Mouse (Mus musculus) embryonic facial prominence, embryonic 14.5 days (tissue): ENCODE data around the gene Robo3. TPM values are rescaled to one million over a fixed set of nuclear protein-coding genes. Genes with fewer than 3 reads are reported as not detected.

Experiments
- ATAC-seq: fragments of 200-750 bp; cut with Nextera tagmentation; 2 replicates; pipeline ENCODE4 v1.8.0; 2017; ENCODE audit warnings: low read depth, moderate number of reproducible peaks, moderate TSS enrichment
- DNase-seq: peaks from one replicate; pipeline ENCODE4 v3.0.0-alpha.2; 2015; ENCODE audit warnings: low spot score
- H3K27ac ChIP-seq: fragments of 300-500 bp; sonication (generic); replicated peaks from 2 replicates; pipeline ENCODE4 v1.5.1; 2014; ENCODE audit warnings: low read depth, mild to moderate bottlenecking, low read length, moderate library complexity
- H3K27me3 ChIP-seq: fragments of 300-500 bp; sonication (generic); replicated peaks from 2 replicates; pipeline ENCODE4 v1.6.1; 2014; ENCODE audit warnings: low read length; ENCODE audit not compliant: control insufficient read depth, insufficient read depth
- H3K36me3 ChIP-seq: fragments of 300-500 bp; sonication (generic); 2 replicates; pipeline ENCODE4 v1.6.1; 2014; ENCODE audit warnings: low read length, mixed read lengths; ENCODE audit not compliant: control insufficient read depth, insufficient read depth
- H3K4me1 ChIP-seq: fragments of 300-500 bp; sonication (generic); 2 replicates; pipeline ENCODE4 v1.6.1; 2014; ENCODE audit warnings: antibody characterized with exemption, low read length; ENCODE audit not compliant: control insufficient read depth, insufficient read depth
- H3K4me2 ChIP-seq: fragments of 300-500 bp; sonication (generic); 2 replicates; pipeline ENCODE4 v1.6.1; 2014; ENCODE audit warnings: low read depth, mild to moderate bottlenecking, low read length, moderate library complexity, mixed read lengths
- H3K4me3 ChIP-seq: fragments of 300-500 bp; sonication (generic); 2 replicates; pipeline ENCODE4 v1.5.1; 2014; ENCODE audit warnings: low read depth, mild to moderate bottlenecking, low read length
- H3K9ac ChIP-seq: fragments of 300-500 bp; sonication (generic); 2 replicates; pipeline ENCODE4 v1.6.1; 2014; ENCODE audit warnings: low read depth, mild to moderate bottlenecking, low read length, moderate library complexity, mixed read lengths
- H3K9me3 ChIP-seq: fragments of 300-500 bp; sonication (generic); 2 replicates; pipeline ENCODE4 v1.6.1; 2016; ENCODE audit warnings: low read length; ENCODE audit not compliant: control insufficient read depth
- WGBS: fragments of 180-500 bp; shearing (Covaris S2); extraction: QIAGEN DNeasy Blood & Tissue Kit; methylation state at CpG from one replicate; pipeline ENCODE4 v1.1.7; 2014; 5-methylcytosine and 5-hydroxymethylcytosine counted together
- polyA plus RNA-seq: library from polyadenylated mRNA; unstranded; fragments of >200 nt; fragmentation: Nextera tagmentation; extraction: Ambion mirVana; gene quantifications from 2 replicates; pipeline ENCODE4 v1.2.1, GENCODE M21; 2014

Gene Robo3
- polyA plus RNA-seq, 1 experiment from 2014 or later: 0.15 TPM

GRCm38 (mm10) chr9:37418791-37419190 is 14.3 kb downstream of the Robo3 start:
- whole genome bisulfite sequencing: 75% methylated on average over 4 of the region's 4 CpGs
- Histone ChIP-seq H3K4me3 (no peak overlapping the region), H3K36me3 (no peaks in the 10 kb centered on the region), H3K4me1 (peaks cover 7% of the 10 kb centered on the region; the same call in 1 of the 2 replicates), H3K9me3 (no peaks in the 10 kb centered on the region), H3K27me3 (0 out of 2 replicates have a peak, but pooled peaks cover 10% of the 10 kb centered on the region), H3K27ac (no peak overlapping the region), H3K9ac (no peak overlapping the region), H3K4me2 (no peak overlapping the region)
- ATAC-seq: no peak
- DNase-seq: no peak

GRCm38 (mm10) chr9:37414666-37415065 is 18.4 kb downstream of the Robo3 start:
- 79% methylated on average over 3 of the region's 3 CpGs for WGBS
- Histone ChIP-seq H3K9ac (no peak overlapping the region), H3K9me3 (no peaks in the 10 kb centered on the region), H3K36me3 (no peaks in the 10 kb centered on the region), H3K27me3 (no peaks in the 10 kb centered on the region), H3K27ac (no peak overlapping the region), H3K4me3 (no peak overlapping the region), H3K4me1 (no peaks in the 10 kb centered on the region), H3K4me2 (no peak overlapping the region)
- DNase-seq (no peak), ATAC-seq (no peak)

- Histone ChIP-seq H3K9ac (no peak overlapping the region), H3K4me1 (no peaks in the 10 kb centered on the region), H3K4me2 (no peak overlapping the region), H3K36me3 (no peaks in the 10 kb centered on the region), H3K9me3 (no peaks in the 10 kb centered on the region), H3K4me3 (no peak overlapping the region), H3K27ac (no peak overlapping the region), H3K27me3 (peaks cover 4% of the 10 kb centered on the region; the same call in 1 of the 2 replicates)
- ATAC-seq (no peak), DNase-seq (no peak)
- 44% methylated on average over 3 of the region's 3 CpGs for WGBS
Observed at GRCm38 (mm10) chr9:37412989-37413388, 20.1 kb downstream of the Robo3 start.

GRCm38 (mm10) chr9:37409698-37410445 is 23.2 kb downstream of the Robo3 start:
- no peak for DNase-seq
- Histone ChIP-seq H3K27me3 (peaks cover 11% of the 10 kb centered on the region; the same call in 1 of the 2 replicates), H3K4me3 (no peak overlapping the region), H3K27ac (no peak overlapping the region), H3K9me3 (no peaks in the 10 kb centered on the region), H3K9ac (no peak overlapping the region), H3K4me1 (no peaks in the 10 kb centered on the region), H3K4me2 (no peak overlapping the region), H3K36me3 (no peaks in the 10 kb centered on the region)
- 69% methylated on average over 8 of the region's 8 CpGs for whole genome bisulfite sequencing
- no peak for ATAC-seq

- Histone ChIP-seq H3K9me3 (no peaks in the 10 kb centered on the region), H3K36me3 (no peaks in the 10 kb centered on the region), H3K27ac (no peak overlapping the region), H3K27me3 (peaks cover 11% of the 10 kb centered on the region; the same call in 1 of the 2 replicates), H3K4me3 (no peak overlapping the region), H3K4me1 (no peaks in the 10 kb centered on the region), H3K9ac (no peak overlapping the region), H3K4me2 (peak overlapping the region; percentile 29; the same call in 1 of the 2 replicates)
- DNase-seq (peak; percentile 36), ATAC-seq (no peak)
- 12% methylated on average over 19 of the region's 19 CpGs for WGBS
Observed at GRCm38 (mm10) chr9:37407850-37408502, 25.1 kb downstream of the Robo3 start.

- no peak overlapping the region for H3K4me2 ChIP-seq
- H3K4me3 ChIP-seq: no peak overlapping the region
- no peak overlapping the region for H3K9ac ChIP-seq
- H3K27ac ChIP-seq: no peak overlapping the region
- H3K4me1 ChIP-seq: no peaks in the 10 kb centered on the region
- H3K36me3 ChIP-seq: no peaks in the 10 kb centered on the region
- no peaks in the 10 kb centered on the region for H3K9me3 ChIP-seq
- peaks cover 11% of the 10 kb centered on the region; the same call in 1 of the 2 replicates for H3K27me3 ChIP-seq
- ATAC-seq (0 out of 2 replicates have a peak, but pooled peaks have one; percentile 38), DNase-seq (peak; percentile 48)
- WGBS: 0% methylated on average over 1 of the region's 1 CpGs
Observed at GRCm38 (mm10) chr9:37406372-37406771, 26.7 kb downstream of the Robo3 start.

GRCm38 (mm10) chr9:37403011-37403410 is 30.0 kb downstream of the Robo3 start:
- Histone ChIP-seq H3K36me3 (no peaks in the 10 kb centered on the region), H3K27me3 (peaks cover 7% of the 10 kb centered on the region; the same call in 1 of the 2 replicates), H3K4me2 (peak overlapping the region; percentile 11; the same call in 1 of the 2 replicates), H3K4me1 (no peaks in the 10 kb centered on the region), H3K4me3 (0 out of 2 replicates have a peak overlapping the region, but pooled peaks have one; percentile 14), H3K9me3 (no peaks in the 10 kb centered on the region), H3K9ac (no peak overlapping the region; the same call in 1 of the 2 replicates), H3K27ac (no peak overlapping the region)
- 82% methylated on average over 7 of the region's 7 CpGs for WGBS
- no peak for DNase-seq
- ATAC-seq: no peak

GRCm38 (mm10) chr9:37402501-37402900 is 30.5 kb downstream of the Robo3 start:
- H3K27me3 ChIP-seq: 0 out of 2 replicates have a peak, but pooled peaks cover 2% of the 10 kb centered on the region
- peak overlapping the region; percentile 25; the same call in 1 of the 2 replicates for H3K9ac ChIP-seq
- H3K27ac ChIP-seq: no peak overlapping the region
- WGBS: 83% methylated on average over 7 of the region's 7 CpGs
- H3K4me1 ChIP-seq: no peaks in the 10 kb centered on the region
- no peak for ATAC-seq
- no peaks in the 10 kb centered on the region for H3K9me3 ChIP-seq
- H3K4me3 ChIP-seq: peak overlapping the region; percentile 14; the same call in 1 of the 2 replicates
- H3K4me2 ChIP-seq: no peak overlapping the region
- no peak for DNase-seq
- no peaks in the 10 kb centered on the region for H3K36me3 ChIP-seq
